Mouse (Mus musculus): ENCODE measurements around the gene Spcs1. TPM values are rescaled to one million over a fixed set of nuclear protein-coding genes. Genes with fewer than 3 reads are reported as not detected.

Spcs1 gene
- total and polyA plus RNA-seq, 3 experiments: 150 to 344 (median 181) TPM

DNA sequence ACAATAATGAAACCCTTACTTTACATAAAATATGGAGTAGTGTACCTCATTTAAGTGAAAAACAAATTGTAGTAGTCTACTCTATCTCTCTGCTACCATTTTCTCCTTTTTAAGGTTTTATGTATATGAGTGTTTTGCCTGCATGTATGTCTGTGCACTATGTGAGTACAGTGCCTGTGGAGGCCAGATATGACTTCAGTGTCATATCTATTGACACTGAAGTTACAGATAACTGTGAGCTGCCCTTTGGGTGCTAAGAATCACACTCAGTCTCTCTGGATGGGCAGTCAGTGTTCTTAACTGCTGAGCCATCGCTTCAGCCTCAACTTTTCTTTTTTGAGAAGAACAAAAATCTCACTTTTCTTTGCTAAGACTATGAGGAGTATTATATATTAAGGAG, 44.3 kb upstream of the Spcs1 start:
- Histone ChIP-seq H3K4me2 (ENCODE audit: insufficient read depth, low read depth, poor library complexity, severe bottlenecking) (no peak overlapping the region), H3K4me1 (ENCODE audit: control insufficient read depth in 1 of 2, insufficient read depth in 2 of 2) (peaks cover 0 to 3% of the 10 kb centered on the region in 2 experiments; a peak in 1 of 4 replicates), H3K27me3 (replicated peaks) (no peaks in the 10 kb centered on the region), H3K9me3 (replicated peaks; ENCODE audit: low read length) (no peaks in the 10 kb centered on the region), H3K79me2 (replicated peaks; ENCODE audit: control insufficient read depth, extremely low read depth, insufficient read depth, poor library complexity, severe bottlenecking) (0 out of 2 replicates have a peak, but pooled peaks cover 2% of the 10 kb centered on the region), H3K27ac (ENCODE audit: insufficient read depth, low read depth) (no peak overlapping the region), H3K9ac (ENCODE audit: insufficient read depth, low read depth) (no peak overlapping the region), H3K4me3 (replicated peaks in 1 of 3; ENCODE audit: low read depth in 2 of 3, low read length in 2 of 3, poor library complexity in 1 of 3) (no peak overlapping the region), H3K36me3 (replicated peaks in 1 of 2; ENCODE audit: control insufficient read depth in 1 of 2, insufficient read depth in 1 of 2, low read length in 1 of 2) (peaks cover 39 to 73% of the 10 kb centered on the region in 2 experiments)
- in situ Hi-C loops (cut with MboI; ENCODE audit: low pct_ligation_motif_present, low pct_unique_long_range_greater_than_20kb, low sequenced_read_pairs) (no loop called here), dilution Hi-C loops (cut with MboI; ENCODE audit: extremely low pct_ligation_motif_present, extremely low pct_unique_long_range_greater_than_20kb, low sequenced_read_pairs) (no loop called here)
- DNase-seq (ENCODE audit: extremely low read depth): no peak
- TF ChIP-seq POLR2AphosphoS2 (IDR thresholded peaks at IDR 0.05; ENCODE audit: low read depth, low read length) (no peak), USF2 (conservative IDR thresholded peaks at IDR 0.05; ENCODE audit: low read depth, low read length) (no peak), RCOR1 (conservative IDR thresholded peaks at IDR 0.05; ENCODE audit: low read depth, low read length) (no peak), PAX5 (IDR thresholded peaks at IDR 0.05; ENCODE audit: low read length) (no peak), MXI1 (IDR thresholded peaks at IDR 0.05; ENCODE audit: low read depth, low read length) (no peak), NELFE (IDR thresholded peaks at IDR 0.05; ENCODE audit: low read depth, low read length) (no peak), CTCF (conservative IDR thresholded peaks at IDR 0.05 in 1 of 2, IDR thresholded peaks at IDR 0.05 in 1 of 2; ENCODE audit: low read depth in 2 of 2, low read length in 2 of 2) (no peak), KAT2A (IDR thresholded peaks at IDR 0.05; ENCODE audit: insufficient replicate concordance, low read length) (no peak), EP300 (IDR thresholded peaks at IDR 0.05; ENCODE audit: low read length) (no peak), CHD2 (IDR thresholded peaks at IDR 0.05; ENCODE audit: low read length) (no peak), SIN3A (IDR thresholded peaks at IDR 0.05; ENCODE audit: low read length) (no peak), NRF1 (IDR thresholded peaks at IDR 0.05; ENCODE audit: low read depth, low read length) (no peak), SMC3 (IDR thresholded peaks at IDR 0.05; ENCODE audit: low read depth, low read length) (no peak), HCFC1 (IDR thresholded peaks at IDR 0.05; ENCODE audit: low read depth, low read length) (no peak), POLR2A (IDR thresholded peaks at IDR 0.05; ENCODE audit: low read depth, low read length) (no peak), ZMIZ1 (IDR thresholded peaks at IDR 0.05; ENCODE audit: low read depth, low read length) (no peak), ZNF384 (IDR thresholded peaks at IDR 0.05; ENCODE audit: low read depth, low read length) (no peak)

DNA sequence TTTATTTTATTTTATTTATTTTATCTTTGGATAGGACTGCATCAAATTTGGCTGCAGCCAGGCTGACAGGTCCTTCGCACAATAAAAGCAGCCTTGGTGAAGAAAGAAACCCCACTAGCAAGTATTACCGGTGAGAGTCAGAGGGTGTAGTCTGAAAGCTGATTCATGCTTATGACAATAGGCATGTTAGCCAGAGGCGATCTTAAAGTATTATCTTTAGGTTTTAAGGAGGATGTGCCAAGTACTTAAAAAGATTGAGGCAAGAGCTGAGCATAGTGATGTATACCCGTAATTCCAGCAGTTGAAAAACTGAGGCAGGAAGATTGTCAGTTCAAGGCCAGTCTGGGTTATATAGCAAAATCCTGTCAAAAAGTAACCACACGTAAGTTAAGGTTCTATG, 43.8 kb upstream of the Spcs1 start:
- H3K36me3 ChIP-seq (replicated peaks in 1 of 2; ENCODE audit: control insufficient read depth in 1 of 2, insufficient read depth in 1 of 2, low read length in 1 of 2): peaks cover 34 to 71% of the 10 kb centered on the region in 2 experiments
- H3K27me3 ChIP-seq (replicated peaks): no peaks in the 10 kb centered on the region
- no peak for TF ChIP-seq CHD1 (IDR thresholded peaks at IDR 0.05; ENCODE audit: low read depth, low read length)
- no peak for TF ChIP-seq ETS1 (conservative IDR thresholded peaks at IDR 0.05; ENCODE audit: low read depth, low read length)
- TF ChIP-seq MYC (IDR thresholded peaks at IDR 0.05; ENCODE audit: low read depth, low read length): no peak
- no peak for TF ChIP-seq USF1 (IDR thresholded peaks at IDR 0.05; ENCODE audit: low read depth, low read length)
- no peak for TF ChIP-seq PAX5 (IDR thresholded peaks at IDR 0.05; ENCODE audit: low read length)
- TF ChIP-seq EP300 (IDR thresholded peaks at IDR 0.05; ENCODE audit: low read length): no peak
- no peak for TF ChIP-seq JUN (IDR thresholded peaks at IDR 0.05; ENCODE audit: insufficient read depth, low read depth, low read length)
- no peak for TF ChIP-seq NRF1 (IDR thresholded peaks at IDR 0.05; ENCODE audit: low read depth, low read length)
- TF ChIP-seq BHLHE40 (IDR thresholded peaks at IDR 0.05; ENCODE audit: low read depth, low read length): no peak
- no peak for TF ChIP-seq IRF4 (IDR thresholded peaks at IDR 0.05; ENCODE audit: low read depth, low read length)
- no peak for TF ChIP-seq CTCF (conservative IDR thresholded peaks at IDR 0.05 in 1 of 2, IDR thresholded peaks at IDR 0.05 in 1 of 2; ENCODE audit: low read depth in 2 of 2, low read length in 2 of 2)
- TF ChIP-seq ELF1 (IDR thresholded peaks at IDR 0.05; ENCODE audit: low read depth, low read length): no peak
- TF ChIP-seq MAX (IDR thresholded peaks at IDR 0.05; ENCODE audit: low read length): no peak
- TF ChIP-seq UBTF (IDR thresholded peaks at IDR 0.05; ENCODE audit: low read depth, low read length): no peak
- TF ChIP-seq KAT2A (IDR thresholded peaks at IDR 0.05; ENCODE audit: insufficient replicate concordance, low read length): no peak
- TF ChIP-seq ZNF384 (IDR thresholded peaks at IDR 0.05; ENCODE audit: low read depth, low read length): no peak
- TF ChIP-seq JUND (conservative IDR thresholded peaks at IDR 0.05; ENCODE audit: low read depth, low read length): no peak
- TF ChIP-seq TBP (conservative IDR thresholded peaks at IDR 0.05; ENCODE audit: low read depth, low read length): no peak
- TF ChIP-seq NELFE (IDR thresholded peaks at IDR 0.05; ENCODE audit: low read depth, low read length): no peak
- no peak for TF ChIP-seq MAFK (IDR thresholded peaks at IDR 0.05; ENCODE audit: insufficient replicate concordance, low read length)
- DNase-seq (ENCODE audit: extremely low read depth): no peak
- H3K4me2 ChIP-seq (ENCODE audit: insufficient read depth, low read depth, poor library complexity, severe bottlenecking): no peak overlapping the region
- H3K9ac ChIP-seq (ENCODE audit: insufficient read depth, low read depth): no peak overlapping the region
- H3K9me3 ChIP-seq (replicated peaks; ENCODE audit: low read length): no peaks in the 10 kb centered on the region
- peaks cover 0 to 8% of the 10 kb centered on the region in 2 experiments; a peak in 1 of 4 replicates for H3K4me1 ChIP-seq (ENCODE audit: control insufficient read depth in 1 of 2, insufficient read depth in 2 of 2)
- in situ Hi-C loops (cut with MboI; ENCODE audit: low pct_ligation_motif_present, low pct_unique_long_range_greater_than_20kb, low sequenced_read_pairs) (no loop called here), dilution Hi-C loops (cut with MboI; ENCODE audit: extremely low pct_ligation_motif_present, extremely low pct_unique_long_range_greater_than_20kb, low sequenced_read_pairs) (no loop called here)
- no peak overlapping the region for H3K27ac ChIP-seq (ENCODE audit: insufficient read depth, low read depth)
- H3K79me2 ChIP-seq (replicated peaks; ENCODE audit: control insufficient read depth, extremely low read depth, insufficient read depth, poor library complexity, severe bottlenecking): 0 out of 2 replicates have a peak, but pooled peaks cover 2% of the 10 kb centered on the region
- H3K4me3 ChIP-seq (replicated peaks in 1 of 3; ENCODE audit: low read depth in 2 of 3, low read length in 2 of 3, poor library complexity in 1 of 3): no peak overlapping the region

All from CH12.LX (cell line).